Mouse (Mus musculus): ENCODE measurements around the gene Ildr1. TPM values are rescaled to one million over a fixed set of nuclear protein-coding genes. Genes with fewer than 3 reads are reported as not detected.

Ildr1 gene
- total RNA-seq (2023): 1.4 TPM

DNA sequence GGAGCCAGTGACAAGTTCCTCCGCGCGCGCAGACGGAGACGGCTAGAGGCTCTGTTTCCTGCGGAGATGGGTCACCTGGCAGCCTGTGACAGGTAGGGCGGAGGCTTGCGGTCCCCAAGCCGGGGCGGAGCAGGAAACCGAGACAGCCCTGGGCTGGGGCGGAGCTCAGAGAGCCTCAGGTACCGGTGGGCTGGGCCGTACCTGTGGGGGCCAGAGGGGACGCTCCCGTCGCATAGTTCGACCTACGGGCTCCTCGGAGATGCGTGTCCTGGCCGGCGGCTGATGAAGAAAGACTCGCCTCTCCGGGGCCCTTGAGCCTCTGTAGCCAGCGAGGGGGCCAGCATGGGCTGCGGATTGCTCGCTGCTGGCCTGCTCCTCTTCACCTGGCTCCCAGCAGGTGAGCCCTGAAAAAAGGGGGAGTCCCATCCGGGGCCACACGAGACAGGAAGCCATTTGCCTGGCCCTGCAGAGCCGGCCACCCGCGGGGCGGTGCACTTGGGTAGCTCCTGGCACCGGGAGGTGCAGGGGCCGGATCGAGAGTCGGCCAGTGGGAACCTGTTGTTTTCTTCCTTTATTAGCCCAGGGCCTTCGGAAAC, at the start of gene Ildr1:
TSS of gene Ildr1 (plus strand) at position 161 of the 596 bp plus-strand sequence.

DNA sequence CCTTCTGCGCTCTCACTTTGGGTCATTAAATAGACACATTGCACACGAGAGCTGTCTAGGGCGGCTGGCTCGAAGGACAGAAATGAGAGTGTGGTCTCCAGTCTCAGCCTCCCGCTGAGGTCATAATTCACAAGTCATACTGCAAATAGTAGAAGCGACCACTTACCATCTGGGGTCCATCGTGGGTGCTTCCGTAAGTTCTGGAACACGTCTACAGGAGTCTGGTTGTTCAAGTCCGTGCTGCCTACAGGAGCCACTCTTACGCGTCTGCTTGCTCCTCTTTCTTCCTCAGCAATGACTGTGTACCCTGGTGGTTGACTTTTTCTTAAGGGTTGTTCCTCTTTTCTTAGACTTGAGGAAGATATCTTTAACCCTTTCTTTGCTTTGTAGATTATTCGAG, 28.0 kb upstream of the Ildr1 start, which contains the start of gene Cd86:
TSS of gene Cd86 (minus strand) at position 300 of the 400 bp plus-strand sequence.

Other genes with a start within 250 kb of the Ildr1 start
- not detected for gene Stfa3, start 238.6 kb upstream of the Ildr1 start, total RNA-seq (2023)
- not detected for gene Casr, start 131.8 kb upstream of the Ildr1 start, total RNA-seq (2023)
- 10.8 TPM for gene Cd86, start 27.9 kb upstream of the Ildr1 start, total RNA-seq (2023)
- 32.4 TPM for gene Slc15a2, start 91.0 kb downstream of the Ildr1 start, total RNA-seq (2023)
- gene Iqcb1, start 134.4 kb downstream of the Ildr1 start, total RNA-seq (2023): 37.6 TPM
- gene Eaf2, start 181.0 kb downstream of the Ildr1 start, total RNA-seq (2023): 1.9 TPM
- 34.2 TPM for gene Golgb1, start 181.2 kb downstream of the Ildr1 start, total RNA-seq (2023)
- gene Hcls1, start 241.0 kb downstream of the Ildr1 start, total RNA-seq (2023): 183 TPM

Measured in CD4-positive naive resting alpha-beta T cell, adult 57 days (primary cell).